Mouse (Mus musculus) E14TG2a.4 (cell line): ENCODE measurements around the gene Gm49405.

Experiments
- H3K27me3 ChIP-seq: 2 replicates; pipeline ENCODE4 v1.6.1; 2014; ENCODE audit warnings: low read length, control low read depth; ENCODE audit not compliant: insufficient read depth
- H3K36me3 ChIP-seq: 2 replicates; pipeline ENCODE4 v1.6.1; 2014; ENCODE audit warnings: low read length, control low read depth; ENCODE audit not compliant: insufficient read depth
- H3K4me1 ChIP-seq: replicated peaks from 2 replicates; pipeline ENCODE4 v1.6.1; 2014; ENCODE audit warnings: low read depth, low read length, control low read depth
- H3K4me3 ChIP-seq: replicated peaks from 2 replicates; pipeline ENCODE4 v1.5.1; 2014; ENCODE audit warnings: mild to moderate bottlenecking, low read length
- H3K9me3 ChIP-seq: 2 replicates; pipeline ENCODE4 v1.6.1; 2014; ENCODE audit warnings: low read length, control low read depth
- CTCF ChIP-seq: conservative IDR thresholded peaks from 2 replicates; pipeline ENCODE4 v1.5.1; 2014; ENCODE audit warnings: low read length
- NANOG ChIP-seq: IDR thresholded peaks from 2 replicates; pipeline ENCODE4 v1.6.1; 2014; ENCODE audit warnings: borderline replicate concordance, low read length, mixed read lengths
- POU5F1 ChIP-seq: IDR thresholded peaks from 2 replicates; pipeline ENCODE4 v1.6.1; 2014; ENCODE audit warnings: low read length, borderline replicate concordance

Gene Gm49405

DNA sequence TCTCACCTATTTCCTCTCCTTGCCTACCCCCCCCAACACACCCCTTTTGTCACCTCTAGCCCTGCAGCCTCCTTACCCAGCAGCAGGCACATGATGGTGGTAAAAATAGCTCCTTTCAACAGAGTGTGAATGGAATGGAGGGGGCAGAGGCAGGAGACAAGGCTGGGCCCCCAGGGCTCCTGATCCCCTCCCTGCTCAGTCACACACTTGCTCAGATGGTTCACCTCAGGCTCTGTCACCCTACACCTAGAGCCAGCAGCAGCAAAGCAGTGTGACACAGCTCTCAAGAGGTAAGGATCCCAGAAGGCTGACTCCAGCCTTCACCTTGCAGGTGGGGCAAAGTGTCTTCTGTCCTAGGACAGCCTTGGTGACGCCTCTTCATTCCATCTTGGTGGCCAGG, 2.7 kb downstream of the Gm49405 start, which contains the start of gene Doc2g:
Gene Doc2g (plus strand): TSS at position 202 of the 400 bp plus-strand sequence.
- H3K9me3 ChIP-seq, result no peaks in the 10 kb centered on the region
- peaks cover 40% of the 10 kb centered on the region for H3K36me3 ChIP-seq
- peaks cover 69% of the 10 kb centered on the region for H3K4me1 ChIP-seq
- TF ChIP-seq NANOG, result no peak
- no peak for TF ChIP-seq POU5F1
- TF ChIP-seq CTCF, result no peak
- H3K27me3 ChIP-seq, result no peaks in the 10 kb centered on the region; the same call in 1 of the 2 replicates
- H3K4me3 ChIP-seq, result peak within 1 kb of the TSS; percentile 72

DNA sequence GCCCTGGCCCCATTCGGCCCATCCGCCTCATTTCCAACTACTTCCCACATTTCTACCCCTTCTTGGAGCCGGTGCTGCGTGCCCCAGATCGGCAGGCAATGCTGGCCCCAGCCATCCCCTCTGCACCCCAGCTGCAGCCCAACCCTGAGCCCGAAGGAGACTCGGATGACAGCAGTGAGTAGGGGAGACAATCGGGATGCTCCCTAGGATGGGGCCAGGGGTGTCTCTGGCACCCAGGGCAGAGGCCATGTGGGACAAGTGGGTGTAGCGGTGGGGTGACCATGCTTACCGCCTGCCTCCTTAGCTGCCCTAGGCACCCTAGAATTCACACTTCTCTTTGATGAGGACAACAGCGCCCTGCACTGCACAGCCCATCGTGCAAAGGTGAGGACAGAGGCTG, 3.2 kb downstream of the Gm49405 start:
- Histone ChIP-seq H3K4me3 (peak overlapping the region; percentile 72), H3K36me3 (peaks cover 45% of the 10 kb centered on the region), H3K4me1 (peaks cover 64% of the 10 kb centered on the region), H3K9me3 (no peaks in the 10 kb centered on the region), H3K27me3 (no peaks in the 10 kb centered on the region; the same call in 1 of the 2 replicates)
- TF ChIP-seq CTCF, result no peak
- no peak for TF ChIP-seq NANOG

DNA sequence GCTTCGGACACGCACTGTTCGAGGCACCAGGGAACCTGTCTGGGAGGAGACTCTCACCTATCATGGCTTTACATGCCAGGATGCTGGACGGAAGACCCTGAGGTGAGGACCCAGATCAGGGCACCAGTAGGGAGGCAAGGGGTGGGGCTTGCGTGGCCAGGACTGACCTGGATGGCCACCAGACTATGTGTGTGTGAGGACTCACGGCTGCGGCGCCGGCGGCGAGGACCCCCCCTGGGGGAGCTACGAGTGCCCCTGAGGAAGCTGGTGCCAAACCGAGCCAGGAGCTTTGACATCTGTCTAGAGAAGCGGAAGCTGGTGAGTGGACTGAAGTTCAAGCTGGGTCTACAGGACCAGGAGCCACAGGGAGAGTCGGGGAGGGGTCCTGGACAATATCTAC, 3.9 kb downstream of the Gm49405 start:
- Histone ChIP-seq H3K9me3 (no peaks in the 10 kb centered on the region), H3K36me3 (peaks cover 52% of the 10 kb centered on the region), H3K4me3 (peak overlapping the region; percentile 72; the same call in 1 of the 2 replicates), H3K4me1 (peaks cover 58% of the 10 kb centered on the region), H3K27me3 (no peaks in the 10 kb centered on the region)
- TF ChIP-seq CTCF, result no peak
- TF ChIP-seq NANOG, result no peak
- TF ChIP-seq POU5F1, result no peak

DNA sequence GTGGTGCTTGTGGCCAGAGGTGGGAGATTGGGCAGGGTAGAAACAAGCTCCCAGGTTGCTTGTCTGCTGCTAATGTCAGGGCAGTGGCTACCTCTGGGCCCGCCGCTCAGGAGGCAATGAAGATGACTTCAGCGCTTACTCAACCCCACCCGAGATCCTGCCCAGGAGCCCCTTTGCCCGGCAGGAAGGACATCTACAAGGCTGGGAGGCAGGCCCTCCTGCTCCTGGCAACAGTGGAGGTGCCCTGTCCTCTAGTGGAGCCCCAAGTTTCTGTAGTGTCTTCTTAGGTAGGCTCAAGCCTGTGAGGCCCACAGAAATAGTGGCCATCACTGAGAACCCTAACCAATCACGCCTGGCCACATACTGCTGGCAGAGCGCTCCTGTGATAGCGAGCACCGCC, 4.7 kb downstream of the Gm49405 start:
- peaks cover 52% of the 10 kb centered on the region for H3K4me1 ChIP-seq
- TF ChIP-seq NANOG (no peak), POU5F1 (no peak), CTCF (no peak)
- no peaks in the 10 kb centered on the region for H3K27me3 ChIP-seq
- no peak overlapping the region for H3K4me3 ChIP-seq
- peaks cover 60% of the 10 kb centered on the region for H3K36me3 ChIP-seq
- H3K9me3 ChIP-seq, result no peaks in the 10 kb centered on the region

DNA sequence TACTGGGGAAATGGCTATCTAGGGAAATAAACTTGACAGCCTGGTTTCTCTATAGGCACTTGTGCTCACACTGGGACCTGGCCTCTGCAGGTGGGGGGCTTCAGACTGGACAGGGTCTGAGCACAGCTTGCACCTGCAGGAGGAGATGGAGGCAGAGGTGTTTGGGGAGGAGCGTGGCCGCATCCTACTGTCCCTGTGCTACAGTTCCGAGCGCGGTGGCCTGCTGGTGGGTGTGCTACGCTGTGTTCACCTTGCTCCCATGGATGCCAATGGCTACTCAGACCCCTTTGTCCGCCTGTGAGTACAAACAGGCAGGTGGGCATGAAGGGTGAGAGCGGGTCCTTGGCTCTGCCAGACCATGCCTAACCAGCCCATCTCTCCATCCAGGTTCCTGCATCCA, 5.5 kb downstream of the Gm49405 start:
- no peaks in the 10 kb centered on the region for H3K9me3 ChIP-seq
- no peaks in the 10 kb centered on the region for H3K27me3 ChIP-seq
- TF ChIP-seq POU5F1 (no peak), CTCF (no peak), NANOG (no peak)
- no peak overlapping the region for H3K4me3 ChIP-seq
- H3K4me1 ChIP-seq, result peaks cover 52% of the 10 kb centered on the region
- H3K36me3 ChIP-seq, result peaks cover 69% of the 10 kb centered on the region

DNA sequence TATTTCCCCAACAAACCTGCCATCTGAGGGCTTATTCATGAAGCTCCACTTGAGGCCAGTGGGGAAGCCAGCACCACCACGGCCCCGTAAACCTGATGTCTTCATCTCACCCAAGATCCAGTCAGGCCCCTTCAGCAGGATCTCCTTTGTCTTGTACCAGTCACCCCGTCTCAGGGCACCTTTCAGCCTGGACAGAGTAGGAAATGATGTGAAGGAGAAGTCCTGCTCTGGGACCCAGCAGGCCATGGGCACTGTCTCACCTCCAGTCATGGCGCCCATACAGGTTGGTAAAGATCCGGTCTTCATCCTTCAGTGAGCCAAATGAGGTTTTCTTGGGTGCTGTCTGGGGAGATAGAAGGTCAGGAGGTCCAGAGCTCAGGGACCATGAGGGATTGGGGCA, 10.7 kb downstream of the Gm49405 start:
- Histone ChIP-seq H3K36me3 (peaks cover 54% of the 10 kb centered on the region), H3K4me1 (peaks cover 48% of the 10 kb centered on the region), H3K4me3 (peak overlapping the region; percentile 98), H3K27me3 (no peaks in the 10 kb centered on the region), H3K9me3 (no peaks in the 10 kb centered on the region)
- TF ChIP-seq CTCF (no peak), POU5F1 (no peak), NANOG (no peak)

DNA sequence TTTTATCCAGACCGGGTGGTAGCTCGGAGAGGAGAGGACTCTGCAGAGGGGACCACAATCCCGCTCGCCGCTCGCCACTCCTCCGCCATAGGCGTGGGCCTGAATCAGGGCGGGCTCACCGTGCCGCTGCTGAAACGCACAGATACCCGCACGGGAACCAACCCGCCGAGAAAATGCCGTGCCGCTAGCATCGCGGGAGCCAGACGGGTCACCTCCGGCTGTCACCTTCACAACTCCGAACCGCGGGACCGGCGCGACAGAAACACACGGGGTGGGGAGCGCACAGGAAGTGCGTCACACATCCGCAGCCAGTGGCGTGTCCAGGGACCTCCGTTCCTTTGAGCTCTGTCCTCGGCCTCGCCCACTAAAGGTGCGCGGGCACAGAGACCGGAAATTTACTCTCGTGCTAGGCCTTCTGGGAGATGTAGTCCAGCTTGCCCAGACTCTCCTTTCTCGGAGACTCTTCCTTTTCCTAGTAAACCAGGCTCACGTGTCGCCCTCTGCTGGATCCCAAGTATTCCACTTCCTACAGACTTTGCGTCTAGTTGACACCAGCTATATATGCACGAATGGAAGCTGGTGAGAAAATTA, 12.1 kb downstream of the Gm49405 start, which contains the start of gene Ndufv1:
Gene Ndufv1 (minus strand): TSS at position 375 of the 591 bp plus-strand sequence.
- no peaks in the 10 kb centered on the region for H3K27me3 ChIP-seq
- H3K4me3 ChIP-seq, result peak within 1 kb of the TSS; percentile 98
- H3K9me3 ChIP-seq, result no peaks in the 10 kb centered on the region
- peaks cover 40% of the 10 kb centered on the region for H3K36me3 ChIP-seq
- peak; percentile 59 for TF ChIP-seq CTCF
- TF ChIP-seq NANOG, result no peak
- H3K4me1 ChIP-seq, result peaks cover 55% of the 10 kb centered on the region

DNA sequence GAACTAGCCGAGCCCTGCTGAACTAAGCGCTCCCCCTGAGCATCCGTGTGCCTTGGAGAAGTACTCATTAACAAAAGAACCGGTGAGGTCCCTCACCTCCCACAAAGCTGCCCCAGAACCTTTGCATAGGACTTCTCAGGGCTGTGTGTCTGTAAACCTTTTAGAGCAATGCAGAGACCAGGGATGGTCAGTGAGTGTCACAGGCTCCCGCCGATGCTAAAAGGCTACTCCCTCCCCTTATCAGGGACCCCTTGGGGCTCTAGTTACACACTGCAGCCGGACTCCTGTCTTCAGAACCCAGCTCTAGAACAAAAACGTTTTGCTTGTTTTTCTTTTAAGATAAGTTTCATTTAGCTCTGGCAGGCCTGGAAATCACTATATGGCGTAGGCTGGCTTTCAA, 12.6 kb downstream of the Gm49405 start:
- Histone ChIP-seq H3K4me3 (peak overlapping the region; percentile 98), H3K4me1 (peaks cover 61% of the 10 kb centered on the region), H3K9me3 (no peaks in the 10 kb centered on the region), H3K36me3 (peaks cover 34% of the 10 kb centered on the region), H3K27me3 (no peaks in the 10 kb centered on the region)
- no peak for TF ChIP-seq CTCF
- TF ChIP-seq POU5F1, result no peak
- TF ChIP-seq NANOG, result no peak

DNA sequence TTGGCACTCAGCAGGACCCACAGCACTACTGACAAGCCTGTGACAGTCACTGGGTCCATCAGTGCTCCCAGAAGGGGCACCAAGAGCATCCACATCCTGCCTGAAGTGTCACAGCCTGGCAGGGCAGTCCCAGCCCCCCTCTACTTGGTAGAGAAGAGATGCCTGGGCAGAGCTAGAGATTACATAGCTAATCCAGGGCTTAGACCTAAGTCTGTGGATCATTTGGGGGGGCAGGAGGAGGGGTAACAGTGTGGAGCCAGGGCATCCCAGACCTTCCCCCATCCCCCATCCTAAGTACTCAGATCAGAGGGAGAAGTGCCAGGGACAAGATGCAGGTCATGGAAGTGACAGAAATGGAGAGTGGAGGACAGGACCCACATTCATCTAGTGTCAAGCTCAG, 14.4 kb downstream of the Gm49405 start:
- no peaks in the 10 kb centered on the region for H3K9me3 ChIP-seq
- TF ChIP-seq POU5F1, result no peak
- TF ChIP-seq CTCF, result no peak
- TF ChIP-seq NANOG, result no peak
- peaks cover 78% of the 10 kb centered on the region for H3K4me1 ChIP-seq
- H3K4me3 ChIP-seq, result no peak overlapping the region
- H3K36me3 ChIP-seq, result peaks cover 17% of the 10 kb centered on the region
- H3K27me3 ChIP-seq, result no peaks in the 10 kb centered on the region
